Mouse (Mus musculus) bone marrow, adult 2 months (tissue): ENCODE measurements around the gene Cdkn1c.

ENCODE experiments used
- CTCF ChIP-seq: fragments of 200-500 bp; IDR thresholded peaks from 2 replicates; pipeline ENCODE4 v1.5.1; 2011; ENCODE audit warnings: low read length, control low read depth; ENCODE audit not compliant: control insufficient read depth, insufficient read depth
- POLR2A ChIP-seq: fragments of 200-500 bp; IDR thresholded peaks from 2 replicates; pipeline ENCODE4 v1.6.1; 2011; ENCODE audit warnings: low read depth, mild to moderate bottlenecking, control low read depth, low read length, borderline replicate concordance; ENCODE audit not compliant: control insufficient read depth

DNA sequence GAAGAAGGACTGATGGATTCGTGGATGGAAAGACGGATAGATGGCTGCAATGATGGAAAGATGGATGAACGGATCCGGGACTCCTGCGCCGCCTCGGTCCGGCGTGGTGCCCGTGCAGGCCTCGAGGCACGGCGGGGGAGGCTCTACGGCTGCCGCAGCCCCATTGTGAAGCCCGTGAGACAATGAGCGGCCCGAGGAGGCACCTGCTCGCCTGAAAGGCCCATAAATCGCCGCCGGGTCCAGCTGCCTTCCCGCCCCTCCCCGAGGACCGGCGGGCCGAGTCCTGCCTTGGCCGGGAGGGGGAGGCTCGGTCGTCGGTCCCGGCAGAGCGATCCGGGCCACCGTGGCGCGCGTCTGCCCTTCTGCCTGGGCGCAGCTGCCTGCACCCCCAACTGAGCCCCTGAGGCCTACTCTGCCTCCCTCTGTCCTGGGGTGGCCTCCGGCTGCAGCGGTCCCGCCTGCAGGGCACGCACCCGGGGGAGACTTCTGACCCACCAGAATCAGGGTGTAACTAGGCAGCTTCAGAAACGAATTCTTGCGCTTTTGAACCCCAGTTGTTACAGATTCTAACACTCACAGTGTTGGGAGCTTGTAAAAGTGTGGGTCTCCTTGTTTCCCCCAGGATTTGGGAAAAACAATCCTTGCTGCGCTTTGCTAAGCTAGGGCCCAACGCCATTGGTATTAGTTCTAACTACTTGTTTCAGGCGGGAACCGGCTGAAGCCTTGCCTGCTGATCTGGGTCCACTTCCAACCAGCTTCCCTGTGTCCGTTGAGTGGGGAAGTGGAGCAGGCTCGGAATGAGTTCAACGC is 15.0 kb downstream of the Cdkn1c start:
- TF ChIP-seq CTCF, result no peak
- no peak for TF ChIP-seq POLR2A
